Mouse (Mus musculus) c-Kit-positive CD71-positive TER-119-negative erythroid progenitor cells, embryonic 14.5 days (primary cell): ENCODE measurements around the gene 6030452D12Rik.
A peak's percentile ranks its signal among the peaks of the same experiment; 100 is the strongest.

Source experiments
- DNase-seq: peaks from one replicate; pipeline ENCODE4 v3.0.0-alpha.2; 2013; ENCODE audit warnings: low read depth

Gene 6030452D12Rik

GRCm38 (mm10) chr8:106516581-106516980 is 16.3 kb downstream of the 6030452D12Rik start:
- DNase-seq = no peak

- DNase-seq = no peak
These were observed 18.4 kb downstream of the 6030452D12Rik start for GRCm38 (mm10) chr8:106518763-106519162.

- no peak for DNase-seq
These were observed 20.3 kb downstream of the 6030452D12Rik start for GRCm38 (mm10) chr8:106520578-106520977.

- DNase-seq = no peak
These were observed 21.5 kb downstream of the 6030452D12Rik start for GRCm38 (mm10) chr8:106521845-106522244.

- DNase-seq = no peak
These were observed 26.4 kb downstream of the 6030452D12Rik start for GRCm38 (mm10) chr8:106526725-106527124.

- DNase-seq = no peak
These were observed 27.1 kb downstream of the 6030452D12Rik start for GRCm38 (mm10) chr8:106527241-106528036.

- DNase-seq = no peak
These were observed 28.4 kb downstream of the 6030452D12Rik start for GRCm38 (mm10) chr8:106528596-106529249.

GRCm38 (mm10) chr8:106529885-106530482 is 29.7 kb downstream of the 6030452D12Rik start:
- no peak for DNase-seq

GRCm38 (mm10) chr8:106530566-106530965 is 30.2 kb downstream of the 6030452D12Rik start:
- no peak for DNase-seq

- DNase-seq = no peak
These were observed 33.4 kb downstream of the 6030452D12Rik start for GRCm38 (mm10) chr8:106533709-106534108.

GRCm38 (mm10) chr8:106534449-106534848 is 34.1 kb downstream of the 6030452D12Rik start:
- DNase-seq = peak; percentile 48

GRCm38 (mm10) chr8:106535448-106535847 is 35.1 kb downstream of the 6030452D12Rik start:
- no peak for DNase-seq

- DNase-seq = no peak
These were observed 38.9 kb downstream of the 6030452D12Rik start for GRCm38 (mm10) chr8:106539193-106539592.

GRCm38 (mm10) chr8:106541002-106541401 is 40.7 kb downstream of the 6030452D12Rik start:
- DNase-seq = no peak

GRCm38 (mm10) chr8:106543043-106543442 is 42.7 kb downstream of the 6030452D12Rik start:
- no peak for DNase-seq

- no peak for DNase-seq
These were observed 44.8 kb downstream of the 6030452D12Rik start for GRCm38 (mm10) chr8:106545149-106545548.

- DNase-seq = no peak
These were observed 46.4 kb downstream of the 6030452D12Rik start for GRCm38 (mm10) chr8:106546746-106547145.

GRCm38 (mm10) chr8:106548366-106548936 is 48.1 kb downstream of the 6030452D12Rik start:
- no peak for DNase-seq

- DNase-seq = no peak
These were observed 50.6 kb downstream of the 6030452D12Rik start for GRCm38 (mm10) chr8:106550906-106551305.

GRCm38 (mm10) chr8:106554011-106554410 is 53.7 kb downstream of the 6030452D12Rik start:
- no peak for DNase-seq

- no peak for DNase-seq
These were observed 55.8 kb downstream of the 6030452D12Rik start for GRCm38 (mm10) chr8:106556068-106556645.
